Mouse (Mus musculus) bone marrow, adult 2 months (tissue): ENCODE results near the gene Aaed1.

ENCODE experiments used
- CTCF ChIP-seq: fragments of 200-500 bp; IDR thresholded peaks from 2 replicates; pipeline ENCODE4 v1.5.1; 2011; ENCODE audit warnings: low read length, control low read depth; ENCODE audit not compliant: control insufficient read depth, insufficient read depth
- POLR2A ChIP-seq: fragments of 200-500 bp; IDR thresholded peaks from 2 replicates; pipeline ENCODE4 v1.6.1; 2011; ENCODE audit warnings: low read depth, mild to moderate bottlenecking, control low read depth, low read length, borderline replicate concordance; ENCODE audit not compliant: control insufficient read depth

DNA sequence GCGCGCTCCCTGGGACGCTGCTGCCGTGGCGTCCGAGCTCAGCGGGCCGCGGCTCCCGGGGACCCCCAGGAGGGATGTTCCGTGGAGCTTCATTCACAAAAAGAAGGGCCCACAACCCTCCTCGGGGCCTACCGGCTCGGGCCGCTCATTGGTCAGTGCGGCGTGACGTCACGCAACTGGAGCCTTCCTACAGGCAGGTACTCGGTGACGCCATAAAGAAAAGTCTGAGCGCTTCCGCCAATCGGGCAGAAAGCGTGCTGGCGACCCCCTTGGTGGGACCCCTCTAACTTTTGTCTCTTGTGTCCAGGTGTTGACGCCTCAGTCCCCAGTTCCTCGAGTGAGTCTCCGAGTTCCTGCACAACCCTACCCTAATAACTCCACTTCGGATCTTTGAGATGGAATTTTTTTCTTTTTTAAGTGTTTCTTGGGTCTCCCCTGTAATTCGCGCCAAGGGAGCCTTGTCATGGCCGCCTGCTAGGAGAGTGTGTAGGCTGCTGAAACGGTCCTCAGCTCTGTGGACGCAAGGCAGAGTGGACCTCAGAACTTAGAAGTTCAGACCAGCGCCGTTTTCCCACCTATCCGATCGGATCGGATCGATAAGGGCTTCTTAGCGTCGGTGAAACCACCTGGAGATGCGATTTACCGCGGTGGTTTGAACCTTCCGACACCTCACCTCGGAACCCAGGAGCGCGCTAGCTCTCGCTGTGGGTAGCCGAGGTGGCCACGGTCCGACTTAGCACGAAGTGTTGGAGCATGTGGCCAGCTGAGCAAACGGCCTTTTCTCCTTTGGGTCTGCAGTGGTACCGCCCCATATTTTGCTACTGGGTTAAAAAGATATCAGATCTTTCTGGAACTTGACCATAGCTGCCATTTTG lies 37.4 kb downstream of the Aaed1 start, which contains the start of gene Cdc14b:
- TF ChIP-seq CTCF, result no peak
- TF ChIP-seq POLR2A, result no peak
